Mouse (Mus musculus): ENCODE measurements around the gene P4ha2.
A peak's percentile ranks its signal among the peaks of the same experiment; 100 is the strongest.

Gene P4ha2

DNA sequence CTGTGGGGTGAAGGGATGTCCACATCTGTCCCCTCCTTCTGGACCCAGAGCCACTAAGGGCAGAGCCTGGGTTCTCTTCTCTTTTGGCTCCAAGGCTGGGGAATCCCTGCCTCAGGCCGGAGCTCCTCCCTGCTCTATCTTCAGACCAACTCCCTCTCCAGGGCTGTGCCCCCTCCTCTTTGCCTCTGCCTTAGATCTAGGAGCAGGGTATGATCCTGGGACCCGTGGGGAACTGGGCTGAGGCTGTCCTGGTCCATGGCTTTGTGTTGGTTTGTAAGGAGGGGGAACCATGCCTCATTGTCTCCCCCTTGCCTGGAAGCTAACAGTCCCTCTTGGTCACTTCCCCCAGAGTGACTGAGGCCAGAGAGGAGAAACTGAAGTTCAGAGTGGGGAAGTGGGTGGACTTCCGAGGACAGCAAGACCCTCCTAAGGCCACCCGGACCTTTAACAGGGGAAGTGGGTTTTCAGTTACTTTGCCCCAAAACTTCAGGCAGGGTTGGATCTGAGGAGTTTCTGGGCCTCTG, 31.8 kb upstream of the P4ha2 start:
- DNase-seq (ENCODE audit: extremely low read depth, low read depth, low spot score) = no peak

- DNase-seq (ENCODE audit: extremely low read depth, low read depth, low spot score) = no peak
These were observed 31.1 kb upstream of the P4ha2 start, which contains the start of gene Pdlim4 for GRCm38 (mm10) chr11:54068520-54069371. Gene Pdlim4, minus strand, starts transcription at chr11:54069014.

- DNase-seq (ENCODE audit: extremely low read depth, low read depth, low spot score) = no peak
These were observed 28.0 kb upstream of the P4ha2 start for GRCm38 (mm10) chr11:54071726-54072445.

DNA sequence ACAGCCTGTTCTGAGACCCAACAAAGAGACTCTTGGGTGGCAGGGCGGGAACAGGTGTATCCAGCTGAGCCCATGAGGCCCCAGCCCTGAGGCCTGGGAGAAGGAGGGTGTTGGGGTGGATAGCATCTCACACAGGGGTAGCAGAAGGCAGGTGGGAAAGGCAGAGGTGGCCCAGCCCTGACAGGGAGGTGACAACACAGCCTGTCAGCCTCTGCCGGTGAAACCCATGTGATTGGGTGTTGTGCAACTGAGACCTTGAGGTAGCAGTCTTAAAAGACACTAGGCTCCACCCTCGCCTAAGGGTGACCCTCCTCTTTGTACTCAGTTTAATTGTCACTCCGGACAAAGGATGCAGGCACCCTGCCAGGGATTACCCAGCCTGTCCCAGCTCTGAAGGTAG, 26.6 kb upstream of the P4ha2 start:
- DNase-seq (ENCODE audit: extremely low read depth, low read depth, low spot score) = peak; percentile 79

DNA sequence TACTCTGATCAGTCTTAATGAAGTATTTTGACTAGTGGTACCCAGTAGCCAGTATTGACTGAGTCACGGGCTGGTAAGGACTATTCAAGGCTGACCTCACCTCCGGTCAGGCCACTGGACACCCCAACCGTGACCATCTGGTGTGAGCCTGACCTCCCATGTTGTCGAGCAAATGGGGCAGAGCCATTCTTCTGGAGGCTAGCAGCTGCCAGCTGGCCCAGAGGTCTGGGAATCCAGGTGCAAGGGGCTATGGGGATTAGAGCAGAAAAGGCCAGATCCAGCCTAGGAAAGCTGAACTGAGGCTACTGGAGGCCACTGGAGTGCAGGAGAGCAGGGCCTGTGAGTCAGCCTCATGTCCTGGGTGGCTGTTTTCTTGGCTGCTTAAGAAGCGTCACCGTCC, 24.5 kb upstream of the P4ha2 start:
- DNase-seq (ENCODE audit: extremely low read depth, low read depth, low spot score) = no peak

GRCm38 (mm10) chr11:54076101-54076500, 23.8 kb upstream of the P4ha2 start:
- peak; percentile 70 for DNase-seq (ENCODE audit: extremely low read depth, low read depth, low spot score)

DNA sequence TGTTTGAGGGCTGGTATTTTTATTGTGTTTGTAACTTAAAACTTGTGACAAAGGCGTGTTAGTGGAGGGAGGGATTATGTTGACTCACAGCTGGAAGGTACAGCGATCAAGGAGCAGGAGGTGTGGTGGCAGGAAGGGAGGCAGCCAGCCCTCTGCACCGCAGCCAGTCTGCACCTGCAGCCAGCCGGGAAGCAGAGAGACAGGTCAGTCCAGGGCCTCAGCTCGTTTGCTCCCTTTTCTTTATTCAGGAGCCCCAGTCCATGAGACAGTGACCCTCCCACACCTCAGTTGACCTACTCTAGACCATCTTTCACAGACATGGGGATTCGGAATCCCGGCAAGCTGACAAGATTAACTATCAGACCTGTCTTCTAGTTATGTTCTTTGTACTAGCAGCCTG, 19.5 kb upstream of the P4ha2 start:
- DNase-seq (ENCODE audit: extremely low read depth, low read depth, low spot score) = no peak

GRCm38 (mm10) chr11:54082725-54083124, 17.2 kb upstream of the P4ha2 start:
- no peak for DNase-seq (ENCODE audit: extremely low read depth, low read depth, low spot score)

- no peak for DNase-seq (ENCODE audit: extremely low read depth, low read depth, low spot score)
These were observed 14.9 kb upstream of the P4ha2 start for GRCm38 (mm10) chr11:54084976-54085375.

GRCm38 (mm10) chr11:54085816-54086215, 14.1 kb upstream of the P4ha2 start:
- DNase-seq (ENCODE audit: extremely low read depth, low read depth, low spot score) = no peak

DNA sequence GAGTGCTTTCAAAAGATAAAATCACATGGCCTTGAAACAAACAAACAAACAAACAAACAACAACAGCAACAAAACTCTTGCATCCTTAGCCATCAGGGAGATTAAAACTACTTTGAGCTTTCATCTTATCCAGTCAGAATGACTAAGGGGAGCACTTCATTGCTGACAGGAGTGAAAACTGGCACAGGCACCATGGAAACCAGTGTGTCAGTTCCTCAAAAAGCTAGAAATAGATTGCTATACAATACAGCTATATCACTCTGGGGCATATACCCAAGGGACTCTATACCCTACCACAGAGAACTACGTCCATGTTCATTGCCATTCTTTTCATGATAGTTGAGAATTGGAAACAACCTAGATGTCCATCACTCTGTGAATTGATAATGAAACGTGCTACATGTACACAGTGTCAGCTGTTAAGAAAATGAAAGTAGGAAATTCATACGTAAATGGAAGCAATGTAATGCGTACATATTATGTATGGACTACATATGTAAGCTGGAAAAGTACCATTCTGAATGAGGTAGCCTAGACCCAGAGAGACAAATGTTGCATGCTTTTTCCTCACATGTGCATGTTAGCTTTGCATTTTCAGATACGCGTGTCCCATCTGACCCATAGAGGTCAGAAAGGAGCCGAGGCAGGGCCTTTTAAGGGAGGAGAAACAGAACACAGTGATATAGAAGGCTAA, 11.5 kb upstream of the P4ha2 start:
- no peak for DNase-seq (ENCODE audit: extremely low read depth, low read depth, low spot score)

- DNase-seq (ENCODE audit: extremely low read depth, low read depth, low spot score) = no peak
These were observed 11.0 kb upstream of the P4ha2 start for GRCm38 (mm10) chr11:54088947-54089317.

DNA sequence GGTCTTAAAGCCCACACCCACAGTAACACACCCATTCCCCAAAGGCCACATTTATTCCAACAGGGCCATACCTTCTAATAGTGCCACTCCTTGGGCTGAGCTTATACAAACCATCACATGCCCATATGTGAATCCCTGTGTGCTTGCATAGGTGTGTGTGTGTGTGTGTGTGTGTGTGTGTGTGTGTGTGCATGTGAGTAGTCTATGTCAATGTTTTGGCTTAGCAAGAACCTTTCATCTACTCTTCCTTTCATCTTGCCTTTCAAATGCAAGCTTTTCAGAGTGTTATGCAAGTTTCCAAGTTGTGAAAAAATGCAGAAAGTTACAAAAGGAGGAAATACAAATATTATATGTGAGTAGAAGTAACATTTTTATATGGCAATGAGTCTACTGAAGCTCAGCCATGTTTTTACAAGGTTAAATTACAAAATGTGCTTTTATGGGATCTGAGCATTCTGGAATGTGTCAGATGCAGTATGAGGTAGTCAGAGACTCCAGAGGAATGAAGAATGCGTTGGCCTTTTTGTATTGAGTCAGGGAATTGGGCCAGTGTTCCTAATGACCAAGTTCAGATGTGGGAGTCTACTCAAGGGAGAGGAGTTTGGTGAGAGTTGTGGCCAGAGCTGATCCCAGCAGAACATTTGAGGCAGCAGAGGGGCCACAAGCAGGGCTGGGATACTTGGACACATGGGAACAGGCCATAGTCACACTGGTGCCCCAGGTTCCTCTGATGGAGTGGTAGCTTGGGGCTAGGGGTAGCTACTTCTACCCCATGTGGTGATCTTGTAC, 9.6 kb upstream of the P4ha2 start:
- DNase-seq (ENCODE audit: extremely low read depth, low read depth, low spot score) = no peak

DNA sequence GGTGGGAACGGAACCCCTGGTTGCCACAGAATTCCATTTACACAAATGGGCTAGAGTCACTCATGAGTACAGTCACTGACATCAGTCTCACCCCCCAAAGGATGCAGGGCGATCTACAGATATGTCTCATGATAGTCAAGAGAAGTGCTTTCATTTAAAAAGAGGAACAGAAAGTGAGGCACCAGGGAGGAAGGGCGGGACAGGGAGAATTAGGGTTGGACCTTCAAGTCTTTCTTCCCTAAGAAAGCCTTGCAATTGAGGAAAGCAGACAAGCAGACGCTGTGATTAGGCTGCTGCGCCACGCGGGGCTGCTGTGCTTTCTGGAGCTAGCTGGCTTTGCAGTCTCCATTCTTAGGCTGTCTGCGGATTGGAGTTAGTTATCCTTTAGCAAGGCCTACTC, 8.2 kb upstream of the P4ha2 start:
- DNase-seq (ENCODE audit: extremely low read depth, low read depth, low spot score) = no peak

GRCm38 (mm10) chr11:54092188-54092587, 7.7 kb upstream of the P4ha2 start:
- no peak for DNase-seq (ENCODE audit: extremely low read depth, low read depth, low spot score)

GRCm38 (mm10) chr11:54093000-54093399, 6.9 kb upstream of the P4ha2 start:
- no peak for DNase-seq (ENCODE audit: extremely low read depth, low read depth, low spot score)

DNA sequence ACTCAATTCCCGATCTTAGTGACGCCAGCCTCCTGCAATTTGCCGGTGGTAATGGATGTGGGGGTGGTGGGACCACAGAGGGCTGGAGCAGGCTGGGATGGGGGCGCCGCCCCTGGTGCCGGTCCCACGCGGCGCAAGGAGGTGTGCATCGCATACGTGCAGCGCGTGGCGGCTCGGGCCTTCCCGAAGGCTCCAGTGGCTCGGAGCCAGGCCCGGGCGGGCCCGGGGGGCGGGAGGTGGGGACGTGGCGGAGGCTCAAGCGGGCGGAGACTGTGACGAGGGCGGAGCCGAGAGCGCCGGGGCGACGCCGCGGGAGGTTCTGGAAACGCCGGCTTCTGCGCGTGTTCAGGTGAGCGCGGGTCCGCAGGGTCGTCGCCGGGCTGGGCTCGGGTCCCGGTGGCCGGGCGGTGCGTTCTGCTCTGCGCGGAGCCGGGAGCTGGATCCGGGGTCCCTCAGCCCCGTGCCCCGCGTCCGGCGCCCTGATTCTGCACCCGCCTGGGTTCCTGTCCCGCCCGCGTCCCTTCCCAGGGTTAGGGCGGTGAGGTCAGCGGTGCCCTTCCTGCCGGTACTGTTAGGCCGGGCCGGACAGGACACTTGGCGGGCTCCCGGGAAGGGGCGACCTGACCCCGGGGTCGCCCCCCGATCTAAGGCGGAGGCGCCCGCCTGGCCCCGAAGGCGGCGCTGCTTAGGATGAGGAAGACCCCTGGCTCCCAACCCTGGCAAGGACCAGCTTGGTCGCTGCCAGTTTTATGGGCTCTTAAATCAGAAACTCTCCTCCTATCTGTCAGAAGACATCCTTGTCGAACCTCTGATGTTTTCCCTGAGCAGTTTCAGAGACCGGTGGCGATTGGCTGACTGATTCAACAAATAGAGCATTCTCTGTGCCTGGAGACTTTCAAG, 1.0 kb downstream of the P4ha2 start:
- no peak for DNase-seq (ENCODE audit: extremely low read depth, low read depth, low spot score)

- no peak for DNase-seq (ENCODE audit: extremely low read depth, low read depth, low spot score)
These were observed 1.8 kb downstream of the P4ha2 start for GRCm38 (mm10) chr11:54101701-54102100.

DNA sequence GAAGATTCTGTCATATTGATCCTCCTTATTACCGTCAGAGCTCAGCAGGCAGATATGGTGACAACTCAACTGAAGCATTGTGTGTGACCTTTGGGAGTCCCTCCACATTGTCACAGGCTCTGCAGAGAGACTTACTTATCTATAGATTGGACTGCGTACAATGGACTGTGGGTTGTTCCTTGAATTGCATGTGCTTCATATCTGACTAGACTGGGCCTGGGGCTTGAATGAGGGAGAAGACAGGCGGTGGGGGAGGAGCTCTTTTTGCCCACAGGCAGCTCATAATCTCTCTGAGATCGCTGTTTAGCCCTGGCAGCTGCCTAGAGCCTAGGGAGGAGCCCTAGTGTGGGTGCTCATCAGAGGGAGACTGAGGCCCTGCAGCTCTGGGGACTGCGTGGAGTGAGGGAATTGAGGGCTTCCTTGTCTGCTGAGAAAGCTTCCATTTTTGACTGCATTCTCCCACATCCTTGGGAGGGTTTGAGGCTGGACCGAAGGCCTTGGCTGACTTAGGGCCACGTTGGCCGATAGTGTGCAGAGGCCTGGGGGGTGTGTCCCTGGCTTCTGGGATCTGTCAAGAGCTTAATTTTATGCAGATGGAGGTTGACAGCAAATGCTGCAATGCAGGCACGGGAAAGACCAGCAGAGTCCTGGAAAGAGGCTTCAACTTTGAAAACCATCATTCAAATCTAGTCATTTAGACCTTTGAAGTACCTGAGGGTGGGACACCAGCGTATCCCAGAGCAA, 3.0 kb downstream of the P4ha2 start:
- DNase-seq (ENCODE audit: extremely low read depth, low read depth, low spot score) = no peak

Measured in fat pad, adult 2 months (tissue).